Mouse (Mus musculus): ENCODE measurements around the gene St3gal3. TPM values are rescaled to one million over a fixed set of nuclear protein-coding genes. Genes with fewer than 3 reads are reported as not detected.
A peak's percentile ranks its signal among the peaks of the same experiment; 100 is the strongest.

St3gal3 gene
- polyA plus RNA-seq, 1 experiment from 2014 or later: 7.6 TPM

DNA sequence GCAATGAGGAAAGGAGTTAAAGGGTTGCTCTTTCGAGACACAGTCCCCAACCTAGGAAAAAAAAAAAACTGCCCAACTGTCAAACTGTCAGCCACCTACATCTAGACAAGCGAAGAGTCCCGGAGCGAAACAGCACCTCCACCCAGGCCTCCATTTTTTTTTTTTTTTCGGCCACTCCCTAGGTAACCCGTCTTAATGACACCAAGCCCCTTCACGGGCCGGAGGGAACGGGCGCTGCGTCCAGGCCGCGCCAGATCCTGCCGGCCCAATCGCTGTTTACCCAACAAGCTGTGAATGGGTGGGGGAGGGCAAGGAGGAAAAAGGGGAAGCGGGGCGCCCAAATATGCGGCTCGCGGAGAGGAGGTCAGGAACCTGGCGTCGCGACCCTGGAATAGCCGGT lies 248.1 kb downstream of the St3gal3 start:
- WGBS: 4% methylated on average over 23 of the region's 24 CpGs
- Histone ChIP-seq H3K9me3 (ENCODE audit: control insufficient read depth, low read length) (no peaks in the 10 kb centered on the region), H3K27me3 (ENCODE audit: control insufficient read depth, insufficient read depth, low read length) (no peaks in the 10 kb centered on the region), H3K27ac (ENCODE audit: low read depth, low read length) (peak overlapping the region; percentile 31; the same call in 1 of the 2 replicates), H3K4me1 (replicated peaks; ENCODE audit: control insufficient read depth, insufficient read depth, low read length) (peaks cover 25% of the 10 kb centered on the region), H3K9ac (ENCODE audit: low read length) (peak overlapping the region; percentile 82), H3K4me2 (ENCODE audit: low read depth, low read length, severe bottlenecking) (peak overlapping the region; percentile 91), H3K36me3 (ENCODE audit: control insufficient read depth, insufficient read depth, low read length) (no peaks in the 10 kb centered on the region; the same call in 1 of the 2 replicates), H3K4me3 (ENCODE audit: low read depth, low read length) (peak overlapping the region; percentile 87)
- DNase-seq (ENCODE audit: low spot score) (no peak), ATAC-seq (replicated peaks; ENCODE audit: low FRiP score) (no peak; the same call in 1 of the 2 replicates)

DNA sequence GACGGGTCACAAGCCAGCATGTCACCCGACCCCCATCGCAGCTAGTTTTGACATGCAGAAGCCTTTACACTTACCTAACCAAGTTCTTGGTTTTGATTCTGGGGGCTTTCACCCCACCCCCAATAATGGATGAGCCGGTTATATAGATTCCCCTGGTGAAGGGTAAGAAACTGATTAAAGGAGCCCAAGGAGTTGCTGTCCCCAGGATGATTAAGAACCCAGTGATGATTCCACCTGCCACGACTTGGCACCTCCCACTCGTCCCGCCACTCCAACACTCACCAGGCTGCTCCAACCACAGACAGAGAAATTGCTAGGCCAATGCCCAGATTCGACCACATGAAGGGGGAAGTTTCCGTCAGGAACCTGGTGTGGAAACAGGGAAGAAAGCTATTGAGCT lies 248.7 kb downstream of the St3gal3 start:
- no peaks in the 10 kb centered on the region for H3K9me3 ChIP-seq (ENCODE audit: control insufficient read depth, low read length)
- no peaks in the 10 kb centered on the region; the same call in 1 of the 2 replicates for H3K36me3 ChIP-seq (ENCODE audit: control insufficient read depth, insufficient read depth, low read length)
- H3K4me2 ChIP-seq (ENCODE audit: low read depth, low read length, severe bottlenecking): peak overlapping the region; percentile 91; the same call in 1 of the 2 replicates
- H3K27me3 ChIP-seq (ENCODE audit: control insufficient read depth, insufficient read depth, low read length): no peaks in the 10 kb centered on the region
- DNase-seq (ENCODE audit: low spot score) (no peak), ATAC-seq (replicated peaks; ENCODE audit: low FRiP score) (no peak)
- H3K4me1 ChIP-seq (replicated peaks; ENCODE audit: control insufficient read depth, insufficient read depth, low read length): peaks cover 21% of the 10 kb centered on the region; the same call in 1 of the 2 replicates
- no peak overlapping the region for H3K9ac ChIP-seq (ENCODE audit: low read length)
- WGBS: 86% methylated on average over 9 of the region's 9 CpGs
- peak overlapping the region; percentile 87; the same call in 1 of the 2 replicates for H3K4me3 ChIP-seq (ENCODE audit: low read depth, low read length)
- H3K27ac ChIP-seq (ENCODE audit: low read depth, low read length): no peak overlapping the region

DNA sequence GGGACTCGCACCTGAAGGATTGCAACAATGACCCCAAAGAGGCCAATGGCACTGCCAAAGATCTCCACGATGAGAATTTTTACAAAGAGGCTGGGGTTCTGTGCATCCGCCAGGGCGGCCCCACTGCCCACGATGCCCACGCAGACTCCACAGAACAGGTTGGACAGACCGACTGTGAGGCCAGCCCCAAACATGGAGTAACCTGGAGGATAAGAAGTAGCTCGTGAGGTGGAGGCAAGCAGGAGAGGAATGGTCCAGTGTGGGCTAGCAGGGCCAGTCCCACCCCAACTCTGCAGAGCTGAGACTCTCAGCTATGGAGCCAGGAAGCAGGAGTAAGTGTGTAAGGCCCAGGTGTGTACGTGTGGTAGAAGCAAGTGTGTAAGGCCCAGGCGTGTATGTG lies 249.6 kb downstream of the St3gal3 start:
- Histone ChIP-seq H3K9ac (ENCODE audit: low read length) (no peak overlapping the region), H3K4me3 (ENCODE audit: low read depth, low read length) (no peak overlapping the region), H3K9me3 (ENCODE audit: control insufficient read depth, low read length) (no peaks in the 10 kb centered on the region), H3K27ac (ENCODE audit: low read depth, low read length) (no peak overlapping the region), H3K4me2 (ENCODE audit: low read depth, low read length, severe bottlenecking) (no peak overlapping the region), H3K36me3 (ENCODE audit: control insufficient read depth, insufficient read depth, low read length) (no peaks in the 10 kb centered on the region; the same call in 1 of the 2 replicates), H3K27me3 (ENCODE audit: control insufficient read depth, insufficient read depth, low read length) (no peaks in the 10 kb centered on the region), H3K4me1 (replicated peaks; ENCODE audit: control insufficient read depth, insufficient read depth, low read length) (peaks cover 18% of the 10 kb centered on the region; the same call in 1 of the 2 replicates)
- ATAC-seq (replicated peaks; ENCODE audit: low FRiP score): no peak
- DNase-seq (ENCODE audit: low spot score): no peak
- 93% methylated on average over 10 of the region's 10 CpGs for WGBS

DNA sequence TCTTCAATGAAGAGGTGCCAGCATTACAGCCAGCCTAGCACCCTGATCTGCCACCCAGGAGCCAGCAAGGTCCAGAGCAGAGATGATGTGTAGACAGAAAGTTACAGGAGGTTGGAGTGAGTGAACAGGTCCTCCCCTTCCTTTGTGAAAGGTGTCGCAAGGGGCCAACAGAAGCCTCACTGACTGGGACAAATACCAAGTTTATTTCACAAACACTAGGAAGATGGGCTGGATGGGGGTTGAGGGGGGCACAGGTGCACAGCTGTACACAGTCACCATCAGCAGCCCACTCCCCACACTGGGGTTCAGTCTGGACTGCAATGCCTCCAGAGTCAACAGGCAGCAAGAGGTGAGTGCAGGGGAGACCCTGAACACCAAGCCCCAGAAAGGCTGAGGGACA lies 250.6 kb downstream of the St3gal3 start:
- ATAC-seq (replicated peaks; ENCODE audit: low FRiP score) (no peak), DNase-seq (ENCODE audit: low spot score) (no peak)
- Histone ChIP-seq H3K4me2 (ENCODE audit: low read depth, low read length, severe bottlenecking) (peak overlapping the region; percentile 89; the same call in 1 of the 2 replicates), H3K27ac (ENCODE audit: low read depth, low read length) (no peak overlapping the region), H3K9me3 (ENCODE audit: control insufficient read depth, low read length) (no peaks in the 10 kb centered on the region), H3K27me3 (ENCODE audit: control insufficient read depth, insufficient read depth, low read length) (no peaks in the 10 kb centered on the region), H3K4me3 (ENCODE audit: low read depth, low read length) (no peak overlapping the region), H3K36me3 (ENCODE audit: control insufficient read depth, insufficient read depth, low read length) (no peaks in the 10 kb centered on the region; the same call in 1 of the 2 replicates), H3K4me1 (replicated peaks; ENCODE audit: control insufficient read depth, insufficient read depth, low read length) (peaks cover 18% of the 10 kb centered on the region; the same call in 1 of the 2 replicates), H3K9ac (ENCODE audit: low read length) (0 out of 2 replicates have a peak overlapping the region, but pooled peaks have one; percentile 8)
- 100% methylated on average over 1 of the region's 1 CpGs for WGBS

DNA sequence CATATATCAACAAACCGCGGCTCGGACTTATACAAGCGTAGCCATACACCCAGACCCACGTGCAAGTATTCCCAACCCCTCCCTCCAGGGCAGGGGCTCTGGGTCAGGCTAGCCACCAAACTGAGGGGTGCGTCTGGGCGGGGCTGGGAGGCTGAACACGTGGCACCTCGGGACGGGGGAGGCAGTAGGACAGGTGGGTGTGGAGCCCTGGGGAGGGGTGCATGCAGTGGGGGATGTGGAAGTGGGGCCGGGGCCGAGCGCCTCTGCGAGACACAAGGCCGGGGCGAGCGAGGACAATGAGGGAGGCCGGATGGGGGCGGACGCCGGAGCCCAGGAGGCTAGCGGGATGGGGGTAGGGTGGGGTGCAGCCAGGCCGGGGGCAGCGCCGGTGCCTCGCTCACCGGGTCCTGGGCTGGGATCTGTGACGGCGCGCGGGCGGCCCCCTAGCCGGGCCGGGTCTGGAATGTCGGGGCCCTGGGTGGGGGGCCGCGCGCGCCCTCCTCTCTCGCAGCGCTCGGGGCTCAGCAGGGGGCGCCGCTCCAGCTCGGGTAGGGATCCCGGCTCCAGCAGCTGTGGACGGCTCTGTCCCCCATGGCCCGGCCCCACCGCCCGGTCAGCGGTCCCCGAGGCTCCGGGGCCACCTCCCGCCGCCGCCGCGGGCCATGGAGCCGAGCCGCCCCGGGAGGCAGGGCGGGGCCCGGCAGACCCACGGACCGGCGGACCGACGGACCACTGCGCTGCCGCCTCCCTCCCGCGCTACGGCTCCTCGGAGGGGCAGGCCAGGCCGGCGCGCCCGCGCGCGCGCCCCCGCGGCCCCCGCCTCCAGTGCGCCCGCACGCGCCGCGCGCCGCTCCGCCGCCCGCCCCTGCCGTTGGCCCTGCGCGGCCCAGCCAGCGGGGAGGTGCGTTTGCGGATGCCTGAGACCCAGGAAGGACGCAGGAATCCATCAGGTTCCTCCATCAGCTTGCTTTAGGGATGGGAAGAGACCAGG lies 251.7 kb downstream of the St3gal3 start, which contains the start of gene B4galt2:
Gene B4galt2 (minus strand): TSS at position 787 of the 991 bp plus-strand sequence.
- Histone ChIP-seq H3K9ac (ENCODE audit: low read length) (peak within 1 kb of the TSS; percentile 91), H3K4me2 (ENCODE audit: low read depth, low read length, severe bottlenecking) (peak within 1 kb of the TSS; percentile 89), H3K4me1 (replicated peaks; ENCODE audit: control insufficient read depth, insufficient read depth, low read length) (peaks cover 18% of the 10 kb centered on the region; the same call in 1 of the 2 replicates), H3K27ac (ENCODE audit: low read depth, low read length) (peak within 1 kb of the TSS; percentile 18; the same call in 1 of the 2 replicates), H3K27me3 (ENCODE audit: control insufficient read depth, insufficient read depth, low read length) (no peaks in the 10 kb centered on the region), H3K36me3 (ENCODE audit: control insufficient read depth, insufficient read depth, low read length) (no peaks in the 10 kb centered on the region; the same call in 1 of the 2 replicates), H3K9me3 (ENCODE audit: control insufficient read depth, low read length) (no peaks in the 10 kb centered on the region), H3K4me3 (ENCODE audit: low read depth, low read length) (peak within 1 kb of the TSS; percentile 84)
- peak; percentile 81 for DNase-seq (ENCODE audit: low spot score)
- WGBS: under 1% methylated on average over 73 of the region's 103 CpGs
- ATAC-seq (replicated peaks; ENCODE audit: low FRiP score): peak; percentile 45

Other genes with a start within 250 kb of the St3gal3 start
- gene Atp6v0b, start 247.6 kb downstream of the St3gal3 start, polyA plus RNA-seq (2014; fragmentation: Nextera tagmentation; extraction: Ambion mirVana): 187 and 195 TPM in 2 replicates
- 28.4 and 32.4 TPM in 2 replicates for gene Dph2, start 242.9 kb downstream of the St3gal3 start, polyA plus RNA-seq (2014; fragmentation: Nextera tagmentation; extraction: Ambion mirVana)
- gene Ipo13, start 219.9 kb downstream of the St3gal3 start, polyA plus RNA-seq (2014; fragmentation: Nextera tagmentation; extraction: Ambion mirVana): 62.0 and 64.6 TPM in 2 replicates
- gene Artn, start 205.2 kb downstream of the St3gal3 start, polyA plus RNA-seq (2014; fragmentation: Nextera tagmentation; extraction: Ambion mirVana): 0.43 and 1.2 TPM in 2 replicates
- 62.3 and 67.9 TPM in 2 replicates for gene Kdm4a, start 45.1 kb upstream of the St3gal3 start, polyA plus RNA-seq (2014; fragmentation: Nextera tagmentation; extraction: Ambion mirVana)
- gene Ptprf, start 156.5 kb upstream of the St3gal3 start, polyA plus RNA-seq (2014; fragmentation: Nextera tagmentation; extraction: Ambion mirVana): 90.5 and 99.9 TPM in 2 replicates